Mouse (Mus musculus) CD8-positive naive resting alpha-beta T cell, adult 2 months (primary cell): Measurements from ENCODE around the gene Usf3.
A peak's percentile ranks its signal among the peaks of the same experiment; 100 is the strongest.

Experiments used
- DNase-seq, 2 experiments: peaks; one replicate each; pipeline ENCODE4 v3.0.0; 2022; ENCODE audit warnings: low read depth in 2 of 2, low spot score in 2 of 2

Usf3 gene

GRCm38 (mm10) chr16:44226706-44227291, 53.8 kb downstream of the Usf3 start:
- no peak for DNase-seq

GRCm38 (mm10) chr16:44233019-44233418, 60.0 kb downstream of the Usf3 start:
- no peak for DNase-seq

- no peak for DNase-seq
Measured at GRCm38 (mm10) chr16:44237836-44238235, 64.8 kb downstream of the Usf3 start.

GRCm38 (mm10) chr16:44238835-44239263, 65.8 kb downstream of the Usf3 start:
- DNase-seq, result no peak

GRCm38 (mm10) chr16:44240406-44240805, 67.4 kb downstream of the Usf3 start:
- no peak for DNase-seq

- peak; percentile 38 to 55 for DNase-seq
Measured at GRCm38 (mm10) chr16:44242633-44243032, 69.6 kb downstream of the Usf3 start.

- no peak for DNase-seq
Measured at GRCm38 (mm10) chr16:44243323-44243722, 70.3 kb downstream of the Usf3 start.

GRCm38 (mm10) chr16:44249985-44250384, 76.9 kb downstream of the Usf3 start:
- DNase-seq, result no peak

GRCm38 (mm10) chr16:44252735-44253134, 79.7 kb downstream of the Usf3 start:
- no peak for DNase-seq

GRCm38 (mm10) chr16:44253797-44254634, 81.0 kb downstream of the Usf3 start:
- DNase-seq, result no peak

GRCm38 (mm10) chr16:44254698-44255097, 81.7 kb downstream of the Usf3 start:
- DNase-seq, result no peak

GRCm38 (mm10) chr16:44257476-44257875, 84.4 kb downstream of the Usf3 start:
- DNase-seq, result no peak

GRCm38 (mm10) chr16:44264916-44265315, 91.9 kb downstream of the Usf3 start:
- no peak for DNase-seq

- no peak for DNase-seq
Measured at GRCm38 (mm10) chr16:44265562-44265961, 92.5 kb downstream of the Usf3 start.

- no peak for DNase-seq
Measured at GRCm38 (mm10) chr16:44268541-44269215, 95.6 kb downstream of the Usf3 start.

- DNase-seq, result no peak
Measured at GRCm38 (mm10) chr16:44269578-44269977, 96.5 kb downstream of the Usf3 start.

- no peak for DNase-seq
Measured at GRCm38 (mm10) chr16:44270606-44271005, 97.6 kb downstream of the Usf3 start.

GRCm38 (mm10) chr16:44271371-44272038, 98.5 kb downstream of the Usf3 start:
- DNase-seq, result no peak
